Comparison of ENCODE assay signal across 18 mouse cellular contexts in genomic region chr4:134258354-134258753, GRCm38 (mm10). TPM values are rescaled to one million over a fixed set of nuclear protein-coding genes. Genes with fewer than 3 reads are reported as not detected.
DNase-seq lines count a peak whose midpoint lies in the region; ATAC-seq lines count a peak whose summit lies in the region.
"Had no signal": no experiment of that assay in that cellular context is flagged by ENCODE, and none has a peak within 500 bp of the region (broad histone marks: within the 10 kb centered on the region; RNA-seq: fewer than 3 reads in every experiment).

No protein-coding gene starts in this region.

- no peak for DNase-seq in heart, embryonic 10.5 days (ENCODE audit: low spot score)
- peak; percentile 34 to 46 for DNase-seq in lung, adult 18-20 months
- DNase-seq in lung, postnatal 25 days (ENCODE audit: low spot score), result no peak
- DNase-seq in layer of hippocampus, postnatal 36 days, result no peak
- DNase-seq: cerebellum, postnatal 14 days; gastrocnemius, postnatal 25 days; heart, postnatal 10 days; kidney, adult 8-10 months had no signal

- H3K9ac ChIP-seq in heart, embryonic 12.5 days, result no peak overlapping the region
- H3K9ac ChIP-seq: hindbrain, embryonic 15.5 days; limb, embryonic 15.5 days; neural tube, embryonic 12.5 days had no signal

- peak overlapping the region; percentile 33; the same call in 1 of the 2 replicates for H3K27ac ChIP-seq in heart, embryonic 10.5 days
- no peak overlapping the region for H3K27ac ChIP-seq in heart, embryonic 12.5 days (ENCODE audit: poor library complexity, severe bottlenecking)
- H3K27ac ChIP-seq: hindbrain, embryonic 15.5 days; limb, embryonic 15.5 days; neural tube, embryonic 12.5 days had no signal

- no peaks in the 10 kb centered on the region for H3K9me3 ChIP-seq in heart, embryonic 10.5 days
- H3K9me3 ChIP-seq in heart, embryonic 12.5 days (replicated peaks), result 0 out of 2 replicates have a peak, but pooled peaks cover 4% of the 10 kb centered on the region
- H3K9me3 ChIP-seq: hindbrain, embryonic 15.5 days; limb, embryonic 15.5 days; neural tube, embryonic 12.5 days had no signal

- no peaks in the 10 kb centered on the region for H3K36me3 ChIP-seq in heart, embryonic 10.5 days
- no peaks in the 10 kb centered on the region for H3K36me3 ChIP-seq in heart, embryonic 12.5 days
- H3K36me3 ChIP-seq: hindbrain, embryonic 15.5 days; limb, embryonic 15.5 days; neural tube, embryonic 12.5 days had no signal

- WGBS in heart, embryonic 10.5 days, result 62% methylated on average over 11 of the region's 11 CpGs
- WGBS in heart, embryonic 12.5 days, result 60% methylated on average over 11 of the region's 11 CpGs

- peaks cover 9% of the 10 kb centered on the region; the same call in 1 of the 2 replicates for H3K27me3 ChIP-seq in heart, embryonic 10.5 days (ENCODE audit: insufficient read depth, poor library complexity, severe bottlenecking)
- 0 out of 2 replicates have a peak, but pooled peaks cover under 1% of the 10 kb centered on the region for H3K27me3 ChIP-seq in heart, embryonic 12.5 days (replicated peaks)

- no peak overlapping the region for H3K4me2 ChIP-seq in heart, embryonic 12.5 days
- H3K4me2 ChIP-seq: hindbrain, embryonic 15.5 days; limb, embryonic 15.5 days; neural tube, embryonic 12.5 days had no signal

- no peak overlapping the region for H3K4me3 ChIP-seq in heart, embryonic 10.5 days
- H3K4me3 ChIP-seq in heart, embryonic 12.5 days, result no peak overlapping the region
- H3K4me3 ChIP-seq: hindbrain, embryonic 15.5 days; limb, embryonic 15.5 days; neural tube, embryonic 12.5 days had no signal

- no peak for ATAC-seq in heart, embryonic 12.5 days (ENCODE audit: insufficient number of reproducible peaks, low FRiP score)
- ATAC-seq in hematopoietic stem cell, adult 5-6 weeks (replicated peaks in 1 of 2; ENCODE audit: insufficient read depth in 1 of 2, low FRiP score in 2 of 2, low TSS enrichment in 1 of 2, low read depth in 1 of 2, poor library complexity in 2 of 2, severe bottlenecking in 2 of 2), result peak; percentile 45 to 54; a peak in 2 of 4 replicates
- ATAC-seq in megakaryocyte progenitor cell, adult 5-6 weeks (replicated peaks; ENCODE audit: poor library complexity), result peak; percentile 49
- ATAC-seq: midbrain, embryonic 16.5 days had no signal

- H3K4me1 ChIP-seq in heart, embryonic 10.5 days, result peaks cover 50% of the 10 kb centered on the region
- H3K4me1 ChIP-seq in heart, embryonic 12.5 days (replicated peaks), result peaks cover 46% of the 10 kb centered on the region

RNA-seq across cellular contexts. Expression of gene Grrp1, which starts 4.4 kb away (rescaled TPM):
- polyA plus RNA-seq in heart, embryonic 10.5 days (2016; fragmentation: Nextera tagmentation; extraction: Ambion mirVana), result 6.3 and 8.8 TPM in 2 replicates
- 4.5 TPM in 2 replicates for polyA plus RNA-seq in heart, embryonic 12.5 days (2016; fragmentation: Nextera tagmentation; extraction: Ambion mirVana)
- 1.1 and 2.1 TPM in 2 replicates for total RNA-seq in hematopoietic stem cell, adult 5-6 weeks (2017)
- total RNA-seq in megakaryocyte progenitor cell, adult 5-6 weeks (2015), result not detected in 2 replicates
- not detected in 2 replicates for total RNA-seq in megakaryocyte progenitor cell, adult 5-6 weeks (2017)
- 1 to 10 TPM; 2.7 to 7.4 TPM for total RNA-seq in layer of hippocampus, postnatal 36 days (2021)

RNA-seq across cellular contexts. Expression of gene Gm30191, which starts 11.6 kb away (rescaled TPM):
- not detected in 2 replicates for polyA plus RNA-seq in heart, embryonic 10.5 days (2016; fragmentation: Nextera tagmentation; extraction: Ambion mirVana)
- not detected in 2 replicates for polyA plus RNA-seq in heart, embryonic 12.5 days (2016; fragmentation: Nextera tagmentation; extraction: Ambion mirVana)
- not detected in 2 replicates for total RNA-seq in hematopoietic stem cell, adult 5-6 weeks (2017)
- total RNA-seq in megakaryocyte progenitor cell, adult 5-6 weeks (2015), result not detected in 2 replicates
- not detected in 2 replicates for total RNA-seq in megakaryocyte progenitor cell, adult 5-6 weeks (2017)
- total RNA-seq in layer of hippocampus, postnatal 36 days (2021), result not detected
- total RNA-seq: ES-E14; gastrocnemius, postnatal 25 days; heart, postnatal 10 days; left cerebral cortex, postnatal 10 days had no signal
- polyA plus RNA-seq: frontal cortex, adult 2 months; limb, embryonic 15.5 days; midbrain, embryonic 16.5 days; neural tube, embryonic 12.5 days had no signal

RNA-seq across cellular contexts. Expression of gene Zfp593, which starts 13.0 kb away (rescaled TPM):
- polyA plus RNA-seq in heart, embryonic 10.5 days (2016; fragmentation: Nextera tagmentation; extraction: Ambion mirVana), result 13.3 and 15.3 TPM in 2 replicates
- polyA plus RNA-seq in heart, embryonic 12.5 days (2016; fragmentation: Nextera tagmentation; extraction: Ambion mirVana), result 11.2 and 12.3 TPM in 2 replicates
- total RNA-seq in hematopoietic stem cell, adult 5-6 weeks (2017), result 10.7 and 14.4 TPM in 2 replicates
- total RNA-seq in megakaryocyte progenitor cell, adult 5-6 weeks (2015), result 11.7 and 11.8 TPM in 2 replicates
- 12.5 and 12.7 TPM in 2 replicates for total RNA-seq in megakaryocyte progenitor cell, adult 5-6 weeks (2017)
- 10 to 100 TPM; 10.2 to 11.4 TPM for total RNA-seq in layer of hippocampus, postnatal 36 days (2021)

RNA-seq across cellular contexts. Expression of gene E130218I03Rik, which starts 14.9 kb away (rescaled TPM):
- polyA plus RNA-seq in heart, embryonic 10.5 days (2016; fragmentation: Nextera tagmentation; extraction: Ambion mirVana), result 0.19 and 0.28 TPM in 2 replicates
- 0.23 and 0.51 TPM in 2 replicates for polyA plus RNA-seq in heart, embryonic 12.5 days (2016; fragmentation: Nextera tagmentation; extraction: Ambion mirVana)
- not detected in 2 replicates for total RNA-seq in hematopoietic stem cell, adult 5-6 weeks (2017)
- not detected in 2 replicates for total RNA-seq in megakaryocyte progenitor cell, adult 5-6 weeks (2015)
- 0.14 TPM in 1 of 2 replicates, not detected in the other for total RNA-seq in megakaryocyte progenitor cell, adult 5-6 weeks (2017)
- not detected for total RNA-seq in layer of hippocampus, postnatal 36 days (2021)
- total RNA-seq: gastrocnemius, postnatal 25 days; heart, postnatal 10 days; left cerebral cortex, postnatal 10 days had no signal
- polyA plus RNA-seq: frontal cortex, adult 2 months had no signal

RNA-seq across cellular contexts. Expression of gene Cnksr1, which starts 20.2 kb away (rescaled TPM):
- 1.2 TPM in 2 replicates for polyA plus RNA-seq in heart, embryonic 10.5 days (2016; fragmentation: Nextera tagmentation; extraction: Ambion mirVana)
- polyA plus RNA-seq in heart, embryonic 12.5 days (2016; fragmentation: Nextera tagmentation; extraction: Ambion mirVana), result 0.61 and 1.4 TPM in 2 replicates
- not detected in 2 replicates for total RNA-seq in hematopoietic stem cell, adult 5-6 weeks (2017)
- total RNA-seq in megakaryocyte progenitor cell, adult 5-6 weeks (2015), result not detected in 2 replicates
- not detected in 2 replicates for total RNA-seq in megakaryocyte progenitor cell, adult 5-6 weeks (2017)
- total RNA-seq in layer of hippocampus, postnatal 36 days (2021), result under 1 TPM; 0.35 to 0.58 TPM

Comparison
In these comparisons a context has a peak if more than half of its experiments do, and no peak if none do; other contexts are left out.
1. DNase-seq: peak in lung, adult 18-20 months (2 of 2); none in heart, embryonic 10.5 days (single experiment), lung, postnatal 25 days (single experiment) and layer of hippocampus, postnatal 36 days (0 of 2).